Mouse (Mus musculus) ES-E14 (cell line): ENCODE measurements around the gene Rpl36. TPM values are rescaled to one million over a fixed set of nuclear protein-coding genes. Genes with fewer than 3 reads are reported as not detected.

Experiments used
- DNase-seq: peaks from one replicate; pipeline ENCODE4 v3.0.0-alpha.2; 2013; ENCODE audit warnings: low read depth, low spot score
- H3K27ac ChIP-seq: 2 replicates; pipeline ENCODE4 v1.5.1; 2012; ENCODE audit warnings: low read depth, mild to moderate bottlenecking, low read length, moderate library complexity, mixed read lengths; ENCODE audit not compliant: poor library complexity, insufficient read depth, severe bottlenecking
- H3K36me3 ChIP-seq: 2 replicates; pipeline ENCODE4 v1.6.1; 2012; ENCODE audit warnings: mild to moderate bottlenecking, low read length, moderate library complexity, mixed read lengths; ENCODE audit not compliant: control insufficient read depth, poor library complexity, insufficient read depth, severe bottlenecking
- H3K4me1 ChIP-seq, 2 experiments: fragments of 150-350 bp in 1 of 2; sonication (generic) in 1 of 2; 2 replicates each; pipeline ENCODE4 v1.6.1; 2012; ENCODE audit warnings: low read length in 2 of 2, mild to moderate bottlenecking in 1 of 2, mixed read lengths in 1 of 2; ENCODE audit not compliant: control insufficient read depth in 2 of 2, insufficient read depth in 2 of 2, poor library complexity in 1 of 2
- H3K4me3 ChIP-seq, 2 experiments: fragments of 150-350 bp in 1 of 2; sonication (generic) in 1 of 2; 2 replicates each; pipeline ENCODE4 v1.5.1; 2012; ENCODE audit warnings: low read length in 2 of 2, low read depth in 1 of 2, mild to moderate bottlenecking in 1 of 2, mixed read lengths in 1 of 2; ENCODE audit not compliant: insufficient read depth in 1 of 2, poor library complexity in 1 of 2, severe bottlenecking in 1 of 2
- H3K9ac ChIP-seq: 2 replicates; pipeline ENCODE4 v1.6.1; 2012; ENCODE audit warnings: low read depth, mild to moderate bottlenecking, low read length, mixed read lengths; ENCODE audit not compliant: poor library complexity, insufficient read depth, severe bottlenecking
- H3K9me3 ChIP-seq: fragments of 150-350 bp; sonication (generic); 2 replicates; pipeline ENCODE4 v1.6.1; 2012; ENCODE audit warnings: low read depth, mild to moderate bottlenecking, low read length; ENCODE audit not compliant: control insufficient read depth, insufficient read depth
- CHD2 ChIP-seq: IDR thresholded peaks from 2 replicates; pipeline ENCODE4 v1.6.1; 2014; ENCODE audit warnings: mild to moderate bottlenecking, low read depth, low read length, inconsistent platforms
- HCFC1 ChIP-seq: IDR thresholded peaks from 2 replicates; pipeline ENCODE4 v1.6.1; 2012; ENCODE audit warnings: low read length, inconsistent platforms, borderline replicate concordance; ENCODE audit not compliant: insufficient read depth
- MAFK ChIP-seq: IDR thresholded peaks from 2 replicates; pipeline ENCODE4 v1.6.1; 2014; ENCODE audit warnings: mild to moderate bottlenecking, low read depth, low read length, inconsistent platforms; ENCODE audit not compliant: insufficient read depth
- ZC3H11A ChIP-seq: IDR thresholded peaks from 2 replicates; pipeline ENCODE4 v1.6.1; 2012; ENCODE audit warnings: low read depth, mild to moderate bottlenecking, inconsistent platforms, low read length, borderline replicate concordance
- ZNF384 ChIP-seq: IDR thresholded peaks from 2 replicates; pipeline ENCODE4 v1.6.1; 2012; ENCODE audit warnings: low read depth, low read length, inconsistent platforms
- in situ Hi-C, 2 experiments: fragments of 600-800 bp; cut with MboI; formaldehyde crosslinking; loops; one replicate each; pipeline ENCODE4 v1.15.1; 2025; ENCODE audit warnings: low sequenced_read_pairs in 2 of 2, inconsistent platforms in 1 of 2; ENCODE audit not compliant: unreplicated experiment in 2 of 2
- total RNA-seq: library from RNA; depleted of rRNA; stranded (reverse); fragments of 300-350 nt; gene quantifications from 2 replicates; pipeline ENCODE4 v1.2.3, GENCODE M21; 2012

Rpl36 gene
- total RNA-seq, 1 experiment = 3,972 TPM

- peaks cover 85% of the 10 kb centered on the region for H3K36me3 ChIP-seq
- DNase-seq = no peak
- no peak overlapping the region for H3K27ac ChIP-seq
- no peak overlapping the region for H3K9ac ChIP-seq
- TF ChIP-seq ZNF384 (no peak), CHD2 (no peak), HCFC1 (no peak), MAFK (no peak), ZC3H11A (no peak)
- H3K4me3 ChIP-seq = no peak overlapping the region
- no peaks in the 10 kb centered on the region for H3K9me3 ChIP-seq
- peaks cover 0 to 3% of the 10 kb centered on the region in 2 experiments; a peak in 1 of 4 replicates for H3K4me1 ChIP-seq
- in situ Hi-C loops = no loop called here
Observed at GRCm38 (mm10) chr17:56572154-56572553, 41.1 kb upstream of the Rpl36 start.

GRCm38 (mm10) chr17:56572939-56573338, 40.3 kb upstream of the Rpl36 start:
- peaks cover 85% of the 10 kb centered on the region for H3K36me3 ChIP-seq
- H3K27ac ChIP-seq = no peak overlapping the region
- H3K9me3 ChIP-seq = no peaks in the 10 kb centered on the region
- TF ChIP-seq ZC3H11A = no peak
- no peak for TF ChIP-seq MAFK
- TF ChIP-seq ZNF384 = no peak
- TF ChIP-seq CHD2 = no peak
- TF ChIP-seq HCFC1 = no peak
- in situ Hi-C loops = no loop called here
- H3K4me3 ChIP-seq = no peak overlapping the region
- no peak overlapping the region for H3K9ac ChIP-seq
- no peaks in the 10 kb centered on the region for H3K4me1 ChIP-seq
- DNase-seq = no peak

- peaks cover 2 to 9% of the 10 kb centered on the region in 2 experiments; a peak in 3 of 4 replicates for H3K4me1 ChIP-seq
- no peak for DNase-seq
- no peak overlapping the region for H3K27ac ChIP-seq
- H3K36me3 ChIP-seq = peaks cover 49% of the 10 kb centered on the region
- peak overlapping the region; percentile 92 to 96 for H3K4me3 ChIP-seq
- peak overlapping the region; percentile 99; the same call in 1 of the 2 replicates for H3K9ac ChIP-seq
- TF ChIP-seq CHD2 = no peak
- no peak for TF ChIP-seq MAFK
- no peak for TF ChIP-seq ZNF384
- no peak for TF ChIP-seq HCFC1
- TF ChIP-seq ZC3H11A = no peak
- no peaks in the 10 kb centered on the region for H3K9me3 ChIP-seq
- in situ Hi-C loops = no loop called here
Observed at GRCm38 (mm10) chr17:56583071-56583470, 30.1 kb upstream of the Rpl36 start.

GRCm38 (mm10) chr17:56583611-56584256, 29.5 kb upstream of the Rpl36 start:
- Histone ChIP-seq H3K9me3 (no peaks in the 10 kb centered on the region), H3K36me3 (peaks cover 48% of the 10 kb centered on the region), H3K9ac (peak overlapping the region; percentile 99), H3K4me1 (peaks cover 2 to 9% of the 10 kb centered on the region in 2 experiments; a peak in 3 of 4 replicates), H3K4me3 (peak overlapping the region; percentile 92 to 96), H3K27ac (peak overlapping the region; percentile 91)
- DNase-seq = no peak
- no peak for TF ChIP-seq MAFK
- TF ChIP-seq ZC3H11A = no peak
- no peak for TF ChIP-seq ZNF384
- in situ Hi-C loops = no loop called here
